Mouse (Mus musculus) 3T3-L1 (cell line): ENCODE measurements around the gene Nacc1.
A peak's percentile ranks its signal among the peaks of the same experiment; 100 is the strongest.
"Not testable (repeated sequence)": the region's sequence is repeated elsewhere in the genome, so short reads cannot be mapped to it uniquely, and the experiment has no call there.

ENCODE experiments used
- DNase-seq: peaks from one replicate; pipeline ENCODE4 v3.0.0-alpha.2; 2015; ENCODE audit warnings: low read depth, low spot score

The Nacc1 gene

GRCm38 (mm10) chr8:84640617-84641294 is 46.9 kb downstream of the Nacc1 start:
- no peak for DNase-seq

- DNase-seq = peak; percentile 34
Observed at GRCm38 (mm10) chr8:84640010-84640588, 47.6 kb downstream of the Nacc1 start.

GRCm38 (mm10) chr8:84639162-84640009 is 48.3 kb downstream of the Nacc1 start:
- peak; percentile 92 for DNase-seq

- peak; percentile 30 for DNase-seq
Observed at GRCm38 (mm10) chr8:84638555-84639161, 49.0 kb downstream of the Nacc1 start.

- DNase-seq = peak; percentile 48
Observed at GRCm38 (mm10) chr8:84637946-84638554, 49.6 kb downstream of the Nacc1 start.

GRCm38 (mm10) chr8:84636051-84636691 is 51.5 kb downstream of the Nacc1 start:
- peak; percentile 100 for DNase-seq

GRCm38 (mm10) chr8:84635397-84636050 is 52.1 kb downstream of the Nacc1 start:
- no peak for DNase-seq

- DNase-seq = peak; percentile 86
Observed at GRCm38 (mm10) chr8:84634849-84635304, 52.8 kb downstream of the Nacc1 start.

- peak; percentile 72 for DNase-seq
Observed at GRCm38 (mm10) chr8:84633841-84634584, 53.6 kb downstream of the Nacc1 start.

GRCm38 (mm10) chr8:84631813-84632212 is 55.8 kb downstream of the Nacc1 start:
- DNase-seq = peak; percentile 45

- DNase-seq = no peak
Observed at GRCm38 (mm10) chr8:84630145-84630544, 57.5 kb downstream of the Nacc1 start.

- DNase-seq = no peak
Observed at GRCm38 (mm10) chr8:84629586-84629985, 58.1 kb downstream of the Nacc1 start.

- DNase-seq = not testable (repeated sequence)
Observed at GRCm38 (mm10) chr8:84623425-84623824, 64.2 kb downstream of the Nacc1 start.

GRCm38 (mm10) chr8:84621102-84621625 is 66.5 kb downstream of the Nacc1 start:
- DNase-seq = peak; percentile 81
